Comparison of ENCODE assay signal across 25 mouse cellular contexts in genomic region chr16:39532770-39533169, GRCm38 (mm10).
A peak's percentile ranks its signal among the peaks of the same experiment; 100 is the strongest.
DNase-seq lines count a peak whose midpoint lies in the region; ATAC-seq and TF ChIP-seq lines count a peak whose summit lies in the region.
"Had no signal": no experiment of that assay in that cellular context is flagged by ENCODE, and none has a peak within 500 bp of the region (broad histone marks: within the 10 kb centered on the region; RNA-seq: fewer than 3 reads in every experiment).

No protein-coding gene starts in this region.

- no peak overlapping the region for H3K4me3 ChIP-seq in hindbrain, embryonic 16.5 days (ENCODE audit: low read length)
- no peak overlapping the region for H3K4me3 ChIP-seq in hindbrain, embryonic 11.5 days (ENCODE audit: low read depth, low read length)
- no peak overlapping the region for H3K4me3 ChIP-seq in neural tube, embryonic 15.5 days (replicated peaks)
- H3K4me3 ChIP-seq: embryonic facial prominence, embryonic 15.5 days; erythroblast, embryonic 14.5 days; forebrain, embryonic 10.5 days; gastrocnemius, adult 2 months had no signal

- no peak for TF ChIP-seq CTCF in brain, embryonic 14.5 days (IDR thresholded peaks at IDR 0.05; ENCODE audit: borderline replicate concordance, extremely low read depth, insufficient read depth, insufficient read length)

- H3K27me3 ChIP-seq in hindbrain, embryonic 16.5 days (replicated peaks; ENCODE audit: control insufficient read depth, insufficient read depth, low read length): no peaks in the 10 kb centered on the region
- no peaks in the 10 kb centered on the region for H3K27me3 ChIP-seq in hindbrain, embryonic 11.5 days (ENCODE audit: control insufficient read depth, insufficient read depth, low read length)
- H3K27me3 ChIP-seq in neural tube, embryonic 15.5 days (replicated peaks): no peaks in the 10 kb centered on the region
- H3K27me3 ChIP-seq: embryonic facial prominence, embryonic 15.5 days had no signal

- no peaks in the 10 kb centered on the region for H3K9me3 ChIP-seq in hindbrain, embryonic 16.5 days (ENCODE audit: control insufficient read depth, low read length)
- no peaks in the 10 kb centered on the region for H3K9me3 ChIP-seq in hindbrain, embryonic 11.5 days (ENCODE audit: control insufficient read depth, low read length)
- no peaks in the 10 kb centered on the region for H3K9me3 ChIP-seq in neural tube, embryonic 15.5 days (replicated peaks)
- H3K9me3 ChIP-seq: embryonic facial prominence, embryonic 15.5 days; forebrain, embryonic 10.5 days; G1E had no signal

- no peak overlapping the region for H3K4me2 ChIP-seq in hindbrain, embryonic 16.5 days (ENCODE audit: low read length)
- H3K4me2 ChIP-seq in hindbrain, embryonic 11.5 days (replicated peaks; ENCODE audit: low read depth, low read length): no peak overlapping the region
- no peak overlapping the region for H3K4me2 ChIP-seq in neural tube, embryonic 15.5 days
- H3K4me2 ChIP-seq: embryonic facial prominence, embryonic 15.5 days had no signal

- H3K9ac ChIP-seq in hindbrain, embryonic 16.5 days (ENCODE audit: low read depth, low read length): no peak overlapping the region
- no peak overlapping the region for H3K9ac ChIP-seq in hindbrain, embryonic 11.5 days (ENCODE audit: low read depth, low read length)
- no peak overlapping the region for H3K9ac ChIP-seq in neural tube, embryonic 15.5 days (replicated peaks)
- H3K9ac ChIP-seq: embryonic facial prominence, embryonic 15.5 days had no signal

- TF ChIP-seq POLR2A in brain, embryonic 14.5 days (IDR thresholded peaks at IDR 0.05; ENCODE audit: borderline replicate concordance, extremely low read depth, insufficient read depth, insufficient read length, poor library complexity, severe bottlenecking): no peak

- WGBS in hindbrain, embryonic 16.5 days: 40% methylated on average over 3 of the region's 3 CpGs
- WGBS in hindbrain, embryonic 11.5 days: 60% methylated on average over 3 of the region's 3 CpGs
- 27% methylated on average over 3 of the region's 3 CpGs for WGBS in neural tube, embryonic 15.5 days

- peak; percentile 58 for ATAC-seq in hindbrain, embryonic 16.5 days
- no peak for ATAC-seq in hindbrain, embryonic 11.5 days (ENCODE audit: low FRiP score)
- peak; percentile 61 for ATAC-seq in neural tube, embryonic 15.5 days (ENCODE audit: low FRiP score)
- ATAC-seq: CD4-positive, CD25-positive, alpha-beta regulatory T cell, adult 4 months; forebrain, embryonic 14.5 days; intestine, embryonic 16.5 days had no signal

- H3K4me1 ChIP-seq in hindbrain, embryonic 16.5 days (ENCODE audit: control insufficient read depth, insufficient read depth, low read depth, low read length): no peaks in the 10 kb centered on the region
- no peaks in the 10 kb centered on the region for H3K4me1 ChIP-seq in hindbrain, embryonic 11.5 days (replicated peaks; ENCODE audit: control insufficient read depth, insufficient read depth, low read length)
- 0 out of 2 replicates have a peak, but pooled peaks cover 3% of the 10 kb centered on the region for H3K4me1 ChIP-seq in neural tube, embryonic 15.5 days
- H3K4me1 ChIP-seq: embryonic facial prominence, embryonic 15.5 days; forebrain, embryonic 10.5 days had no signal

- intact Hi-C loops in left cerebral cortex, postnatal 36 days (cut with DNase I): no loop called here

- DNase-seq in cerebellum, postnatal 10 days: peak; percentile 3 to 15
- DNase-seq in cerebellum, adult 11 months: no peak
- DNase-seq in hindbrain, embryonic 11.5 days (ENCODE audit: low spot score): no peak
- DNase-seq in brain, embryonic 14.5 days (ENCODE audit: low read depth): peak; percentile 17
- no peak for DNase-seq in left cerebral cortex, postnatal 36 days (ENCODE audit: low spot score in 2 of 2)
- DNase-seq: adrenal gland, adult 8-10 months; adrenal gland, postnatal 36 days; B cell, adult 2 months; cerebellum, adult 11-12 months; cerebellum, adult 9-10 months; cerebellum, postnatal 36 days; gastrocnemius, adult 2 months; gastrocnemius, postnatal 25 days; heart, adult 11 months; heart, postnatal 10 days; heart, postnatal 4 days had no signal

- H3K36me3 ChIP-seq in hindbrain, embryonic 16.5 days (ENCODE audit: control insufficient read depth, insufficient read depth, low read length): no peaks in the 10 kb centered on the region
- H3K36me3 ChIP-seq in hindbrain, embryonic 11.5 days (ENCODE audit: control insufficient read depth, insufficient read depth, low read length): no peaks in the 10 kb centered on the region
- H3K36me3 ChIP-seq in neural tube, embryonic 15.5 days: no peaks in the 10 kb centered on the region
- H3K36me3 ChIP-seq: embryonic facial prominence, embryonic 15.5 days; forebrain, embryonic 10.5 days; G1E had no signal

- H3K27ac ChIP-seq in hindbrain, embryonic 16.5 days (ENCODE audit: low read depth, low read length): no peak overlapping the region
- H3K27ac ChIP-seq in hindbrain, embryonic 11.5 days (ENCODE audit: low read depth, low read length): no peak overlapping the region
- H3K27ac ChIP-seq in neural tube, embryonic 15.5 days (replicated peaks): no peak overlapping the region
- H3K27ac ChIP-seq: embryonic facial prominence, embryonic 15.5 days; forebrain, embryonic 10.5 days; gastrocnemius, adult 2 months had no signal

Comparison
In these comparisons a context has a peak if more than half of its experiments do, and no peak if none do; other contexts are left out.
1. DNase-seq: peak in cerebellum, postnatal 10 days (2 of 2) and brain, embryonic 14.5 days (single experiment); none in cerebellum, adult 11 months (single experiment), hindbrain, embryonic 11.5 days (single experiment) and left cerebral cortex, postnatal 36 days (0 of 2).